Mouse (Mus musculus) liver, embryonic 12.5 days (tissue): ENCODE data around the gene Fut8. TPM values are rescaled to one million over a fixed set of nuclear protein-coding genes. Genes with fewer than 3 reads are reported as not detected.

Source experiments
- ATAC-seq: fragments of 200-750 bp; cut with Nextera tagmentation; 2 replicates; pipeline ENCODE4 v1.8.0; 2017; ENCODE audit warnings: moderate number of reproducible peaks, mild to moderate bottlenecking, moderate library complexity
- H3K27ac ChIP-seq: fragments of 300-500 bp; sonication (generic); 2 replicates; pipeline ENCODE4 v1.5.1; 2016; ENCODE audit warnings: mild to moderate bottlenecking
- H3K27me3 ChIP-seq: fragments of 300-500 bp; sonication (generic); replicated peaks from 2 replicates; pipeline ENCODE4 v1.6.1; 2016; ENCODE audit warnings: mild to moderate bottlenecking, moderate library complexity
- H3K36me3 ChIP-seq: fragments of 300-500 bp; sonication (generic); 2 replicates; pipeline ENCODE4 v1.6.1; 2016; ENCODE audit warnings: mild to moderate bottlenecking, moderate library complexity
- H3K4me1 ChIP-seq: fragments of 300-500 bp; sonication (generic); 2 replicates; pipeline ENCODE4 v1.6.1; 2016
- H3K4me2 ChIP-seq: fragments of 300-500 bp; sonication (generic); 2 replicates; pipeline ENCODE4 v1.6.1; 2016; ENCODE audit warnings: mild to moderate bottlenecking, moderate library complexity
- H3K4me3 ChIP-seq: fragments of 300-500 bp; sonication (generic); 2 replicates; pipeline ENCODE4 v1.5.1; 2016; ENCODE audit warnings: mild to moderate bottlenecking, moderate library complexity
- H3K9ac ChIP-seq: fragments of 300-500 bp; sonication (generic); 2 replicates; pipeline ENCODE4 v1.6.1; 2016; ENCODE audit warnings: mild to moderate bottlenecking, moderate library complexity
- H3K9me3 ChIP-seq: fragments of 300-500 bp; sonication (generic); replicated peaks from 2 replicates; pipeline ENCODE4 v1.6.1; 2016; ENCODE audit warnings: mild to moderate bottlenecking, moderate library complexity
- WGBS: fragments of 180-500 bp; shearing (Covaris S2); methylation state at CpG from one replicate; pipeline ENCODE4 v1.1.7; 2016; ENCODE audit not compliant: insufficient replicate concordance; 5-methylcytosine and 5-hydroxymethylcytosine counted together
- polyA plus RNA-seq: library from polyadenylated mRNA; unstranded; fragments of >200 nt; fragmentation: Nextera tagmentation; extraction: Ambion mirVana; gene quantifications from 2 replicates; pipeline ENCODE4 v1.2.1, GENCODE M21; 2016

The Fut8 gene
- polyA plus RNA-seq, 1 experiment from 2014 or later = 21.3 TPM

DNA sequence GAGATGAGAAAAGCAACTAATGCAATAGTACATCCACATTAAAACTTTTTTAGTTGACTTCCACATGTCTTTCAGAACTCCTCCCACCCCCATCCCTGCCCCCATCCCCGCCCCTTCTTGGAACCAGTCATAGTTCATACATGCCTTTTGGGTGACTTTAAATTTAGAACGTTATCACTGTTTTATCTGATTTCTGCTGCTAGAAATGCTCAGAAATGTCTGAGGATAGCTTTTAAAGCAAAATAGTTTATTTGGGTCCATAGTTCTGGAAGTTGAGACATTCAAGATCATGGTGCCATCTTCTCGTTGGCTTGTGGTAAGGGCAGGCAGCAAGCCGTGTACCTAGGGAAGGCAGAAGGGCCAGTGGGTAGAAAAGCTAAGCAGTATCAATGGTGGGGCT is 34.8 kb upstream of the Fut8 start:
- no peak overlapping the region for H3K4me2 ChIP-seq
- no peaks in the 10 kb centered on the region for H3K36me3 ChIP-seq
- H3K4me1 ChIP-seq = peaks cover 13% of the 10 kb centered on the region
- 77% methylated on average over 4 of the region's 4 CpGs for WGBS
- H3K9ac ChIP-seq = no peak overlapping the region
- no peaks in the 10 kb centered on the region for H3K9me3 ChIP-seq
- H3K27ac ChIP-seq = no peak overlapping the region
- H3K27me3 ChIP-seq = no peaks in the 10 kb centered on the region
- ATAC-seq = no peak
- no peak overlapping the region for H3K4me3 ChIP-seq

GRCm38 (mm10) chr12:77206852-77207251 is 31.1 kb upstream of the Fut8 start:
- 62% methylated on average over 5 of the region's 5 CpGs for WGBS
- ATAC-seq = no peak
- H3K4me1 ChIP-seq = peaks cover 12% of the 10 kb centered on the region
- H3K4me2 ChIP-seq = no peak overlapping the region
- no peak overlapping the region for H3K4me3 ChIP-seq
- H3K9ac ChIP-seq = no peak overlapping the region
- H3K36me3 ChIP-seq = no peaks in the 10 kb centered on the region
- H3K9me3 ChIP-seq = no peaks in the 10 kb centered on the region
- H3K27me3 ChIP-seq = no peaks in the 10 kb centered on the region
- H3K27ac ChIP-seq = no peak overlapping the region

GRCm38 (mm10) chr12:77208056-77208455 is 29.9 kb upstream of the Fut8 start:
- H3K27me3 ChIP-seq = no peaks in the 10 kb centered on the region
- H3K9ac ChIP-seq = no peak overlapping the region
- WGBS = 57% methylated on average over 2 of the region's 2 CpGs
- H3K9me3 ChIP-seq = no peaks in the 10 kb centered on the region
- H3K4me1 ChIP-seq = peaks cover 12% of the 10 kb centered on the region
- H3K36me3 ChIP-seq = no peaks in the 10 kb centered on the region
- H3K4me3 ChIP-seq = no peak overlapping the region
- no peak overlapping the region for H3K4me2 ChIP-seq
- no peak for ATAC-seq
- H3K27ac ChIP-seq = no peak overlapping the region

DNA sequence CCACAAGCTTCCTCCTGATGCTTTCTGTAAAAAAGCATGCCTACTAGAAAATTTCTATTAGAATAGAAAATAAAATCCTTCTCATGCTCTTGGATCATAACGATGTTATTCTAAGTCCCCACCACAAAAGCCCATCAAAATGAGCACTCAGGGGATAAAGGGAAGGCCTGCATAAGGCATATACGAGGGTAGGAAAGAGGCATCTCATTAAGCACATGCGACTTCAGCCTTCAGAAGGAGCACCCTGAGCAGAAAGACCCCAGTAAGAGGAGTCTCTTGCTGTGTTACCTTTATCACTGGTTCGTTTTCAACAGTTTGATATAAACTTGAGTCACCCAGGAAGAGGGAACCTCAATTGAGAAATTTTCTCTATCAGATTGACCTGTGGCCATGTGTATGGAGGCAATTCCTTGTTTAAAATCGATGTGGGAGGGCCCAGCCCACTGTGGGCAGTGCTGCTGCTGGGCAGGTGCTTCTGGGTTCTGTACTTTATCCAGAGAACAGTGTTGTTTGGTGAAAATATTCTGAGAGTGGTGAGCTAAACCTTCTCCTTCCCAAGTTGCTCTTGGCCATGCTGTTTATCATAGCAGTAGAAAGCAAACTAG is 29.2 kb upstream of the Fut8 start:
- WGBS = 60% methylated on average over 5 of the region's 5 CpGs
- no peak for ATAC-seq
- Histone ChIP-seq H3K4me1 (peaks cover 9% of the 10 kb centered on the region), H3K4me2 (no peak overlapping the region), H3K9me3 (no peaks in the 10 kb centered on the region), H3K4me3 (no peak overlapping the region), H3K27ac (no peak overlapping the region), H3K9ac (no peak overlapping the region), H3K36me3 (no peaks in the 10 kb centered on the region), H3K27me3 (no peaks in the 10 kb centered on the region)

DNA sequence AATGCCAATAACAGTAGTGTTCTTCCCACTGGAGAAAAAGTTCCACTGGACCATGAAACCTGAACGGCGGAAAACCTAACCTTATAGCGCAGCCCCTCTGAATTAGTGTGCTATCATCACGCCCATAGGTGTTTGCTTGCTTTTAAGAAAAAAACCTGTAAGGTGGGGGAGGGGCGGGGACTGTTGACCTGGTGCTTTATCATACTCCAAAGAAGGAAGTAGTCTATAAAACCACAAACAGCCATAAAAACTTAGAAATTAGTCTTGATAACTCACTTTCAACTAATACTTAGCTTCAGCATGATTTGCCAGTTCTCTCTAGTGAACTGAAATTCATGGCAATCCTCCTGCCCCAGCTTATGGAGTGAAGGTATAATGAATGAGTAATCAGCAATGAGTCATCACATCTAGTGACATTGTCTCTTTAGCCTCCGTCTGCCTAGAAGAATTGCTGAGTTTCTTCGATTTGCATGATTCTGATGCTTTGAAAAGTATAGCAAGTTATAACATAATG is 26.2 kb upstream of the Fut8 start:
- Histone ChIP-seq H3K4me1 (peaks cover 15% of the 10 kb centered on the region), H3K4me2 (no peak overlapping the region), H3K36me3 (no peaks in the 10 kb centered on the region), H3K4me3 (no peak overlapping the region), H3K9me3 (no peaks in the 10 kb centered on the region), H3K27ac (no peak overlapping the region), H3K9ac (no peak overlapping the region), H3K27me3 (no peaks in the 10 kb centered on the region)
- 59% methylated on average over 7 of the region's 7 CpGs for WGBS
- ATAC-seq = no peak

- H3K4me3 ChIP-seq = no peak overlapping the region
- ATAC-seq = no peak
- 69% methylated on average over 6 of the region's 6 CpGs for WGBS
- peaks cover 18% of the 10 kb centered on the region for H3K4me1 ChIP-seq
- no peaks in the 10 kb centered on the region for H3K27me3 ChIP-seq
- no peak overlapping the region for H3K27ac ChIP-seq
- H3K4me2 ChIP-seq = no peak overlapping the region
- no peaks in the 10 kb centered on the region for H3K36me3 ChIP-seq
- H3K9ac ChIP-seq = no peak overlapping the region
- H3K9me3 ChIP-seq = no peaks in the 10 kb centered on the region
These were observed 23.9 kb upstream of the Fut8 start for GRCm38 (mm10) chr12:77213896-77214564.

GRCm38 (mm10) chr12:77214565-77214909 is 23.4 kb upstream of the Fut8 start:
- no peak overlapping the region for H3K9ac ChIP-seq
- H3K36me3 ChIP-seq = no peaks in the 10 kb centered on the region
- ATAC-seq = no peak
- WGBS = 86% methylated on average over 3 of the region's 3 CpGs
- no peak overlapping the region for H3K4me2 ChIP-seq
- H3K9me3 ChIP-seq = no peaks in the 10 kb centered on the region
- no peaks in the 10 kb centered on the region for H3K27me3 ChIP-seq
- H3K4me1 ChIP-seq = peaks cover 18% of the 10 kb centered on the region
- no peak overlapping the region for H3K4me3 ChIP-seq
- no peak overlapping the region for H3K27ac ChIP-seq

GRCm38 (mm10) chr12:77216511-77217192 is 21.3 kb upstream of the Fut8 start:
- Histone ChIP-seq H3K36me3 (no peaks in the 10 kb centered on the region), H3K9ac (no peak overlapping the region), H3K4me3 (0 out of 2 replicates have a peak overlapping the region, but pooled peaks have one; percentile 6), H3K27me3 (no peaks in the 10 kb centered on the region), H3K4me2 (peak overlapping the region; percentile 44), H3K9me3 (no peaks in the 10 kb centered on the region), H3K27ac (no peak overlapping the region), H3K4me1 (peaks cover 16% of the 10 kb centered on the region)
- no peak for ATAC-seq
- 40% methylated on average over 11 of the region's 11 CpGs for WGBS

- no peak for ATAC-seq
- H3K9ac ChIP-seq = no peak overlapping the region
- H3K4me2 ChIP-seq = no peak overlapping the region
- H3K27ac ChIP-seq = no peak overlapping the region
- H3K36me3 ChIP-seq = no peaks in the 10 kb centered on the region
- no peaks in the 10 kb centered on the region for H3K27me3 ChIP-seq
- peaks cover 27% of the 10 kb centered on the region for H3K4me1 ChIP-seq
- no peaks in the 10 kb centered on the region for H3K9me3 ChIP-seq
- WGBS = 64% methylated on average over 5 of the region's 5 CpGs
- no peak overlapping the region for H3K4me3 ChIP-seq
These were observed 17.3 kb upstream of the Fut8 start for GRCm38 (mm10) chr12:77220616-77221015.

DNA sequence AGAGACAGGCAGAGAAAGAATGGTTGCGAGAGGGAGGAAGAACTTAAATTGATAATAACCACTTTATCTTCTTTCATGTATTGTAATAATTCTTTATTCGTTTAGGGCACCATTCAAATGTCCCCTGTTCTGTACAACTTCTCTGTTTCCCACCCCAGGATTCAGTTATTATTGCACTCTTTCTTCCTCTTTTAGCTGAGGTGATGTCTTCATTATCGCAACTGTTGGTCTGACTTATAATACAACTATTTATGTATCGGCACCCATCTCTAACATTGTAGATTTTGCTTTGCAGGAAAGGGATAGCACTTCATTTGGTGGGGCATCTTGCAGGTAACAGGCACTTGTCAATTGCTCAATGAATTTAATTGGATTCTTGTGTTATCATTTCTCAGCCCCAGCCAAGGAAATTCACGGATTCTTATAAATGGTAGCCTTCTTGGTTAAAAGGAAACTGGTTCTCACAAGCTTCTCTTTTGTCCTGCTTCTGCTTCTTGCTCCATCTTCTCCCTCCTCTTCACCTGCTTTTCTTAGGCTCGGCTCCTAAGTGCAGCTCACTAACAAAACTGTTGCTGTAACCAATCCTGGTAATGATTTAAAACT is 15.6 kb upstream of the Fut8 start:
- H3K4me3 ChIP-seq = no peak overlapping the region
- no peaks in the 10 kb centered on the region for H3K36me3 ChIP-seq
- no peaks in the 10 kb centered on the region for H3K9me3 ChIP-seq
- ATAC-seq = no peak
- H3K9ac ChIP-seq = no peak overlapping the region
- H3K27me3 ChIP-seq = no peaks in the 10 kb centered on the region
- 73% methylated on average over 6 of the region's 6 CpGs for WGBS
- no peak overlapping the region for H3K27ac ChIP-seq
- H3K4me1 ChIP-seq = peaks cover 26% of the 10 kb centered on the region
- H3K4me2 ChIP-seq = no peak overlapping the region

DNA sequence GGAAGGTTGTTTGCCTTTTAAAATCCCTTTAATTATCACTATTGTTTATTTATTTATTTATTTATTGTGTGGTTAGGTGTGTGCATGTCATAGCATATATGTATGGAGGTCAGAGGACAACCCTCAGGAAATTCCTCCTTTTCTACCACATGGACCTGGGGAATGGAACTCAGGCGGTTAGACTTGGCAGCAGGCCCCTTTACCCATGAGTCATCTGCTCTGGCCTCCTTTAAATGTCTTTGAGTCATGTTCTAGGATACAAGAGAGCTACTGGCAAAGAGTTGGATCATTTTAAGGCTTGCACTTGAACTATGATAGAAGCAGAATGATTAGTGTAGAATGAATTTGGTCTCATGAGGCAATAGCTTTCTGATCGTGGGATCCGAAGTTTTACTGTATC is 14.3 kb upstream of the Fut8 start:
- ATAC-seq = no peak
- peaks cover 26% of the 10 kb centered on the region for H3K4me1 ChIP-seq
- no peak overlapping the region for H3K4me3 ChIP-seq

GRCm38 (mm10) chr12:77224121-77224520 is 13.8 kb upstream of the Fut8 start:
- H3K4me2 ChIP-seq = no peak overlapping the region
- 88% methylated on average over 4 of the region's 4 CpGs for WGBS
- peaks cover 26% of the 10 kb centered on the region for H3K4me1 ChIP-seq
- no peak overlapping the region for H3K4me3 ChIP-seq
- no peak overlapping the region for H3K9ac ChIP-seq
- ATAC-seq = no peak
- no peaks in the 10 kb centered on the region for H3K36me3 ChIP-seq
- no peaks in the 10 kb centered on the region for H3K9me3 ChIP-seq
- H3K27me3 ChIP-seq = no peaks in the 10 kb centered on the region
- H3K27ac ChIP-seq = peak overlapping the region; percentile 63

More for the DNA sequence above, 14.3 kb upstream of the Fut8 start:
- H3K36me3 ChIP-seq = no peaks in the 10 kb centered on the region
- no peak overlapping the region for H3K27ac ChIP-seq
- WGBS = 96% methylated on average over 3 of the region's 3 CpGs
- H3K9ac ChIP-seq = no peak overlapping the region
- H3K4me2 ChIP-seq = no peak overlapping the region
- H3K27me3 ChIP-seq = no peaks in the 10 kb centered on the region
- no peaks in the 10 kb centered on the region for H3K9me3 ChIP-seq
